Mouse (Mus musculus): ENCODE results near the gene Plekha4. TPM values are rescaled to one million over a fixed set of nuclear protein-coding genes. Genes with fewer than 3 reads are reported as not detected.

Plekha4 gene
- total and polyA plus RNA-seq, 3 experiments, result 0.12 to 0.65 TPM; not detected in 1

- Histone ChIP-seq H3K4me1 (ENCODE audit: control insufficient read depth in 1 of 2, insufficient read depth in 2 of 2, low read length in 2 of 2) (peaks cover 8 to 17% of the 10 kb centered on the region in 2 experiments), H3K9me3 (replicated peaks; ENCODE audit: insufficient read depth, low read length) (no peaks in the 10 kb centered on the region), H3K27me3 (ENCODE audit: control insufficient read depth in 1 of 2, insufficient read depth in 2 of 2, low read length in 2 of 2) (no peaks in the 10 kb centered on the region), H3K4me3 (ENCODE audit: control insufficient read depth in 1 of 2, insufficient read depth in 1 of 2, low read depth in 2 of 2, low read length in 2 of 2) (no peak overlapping the region), H3K79me2 (ENCODE audit: control insufficient read depth, insufficient read depth, low read length, poor library complexity) (peaks cover 10% of the 10 kb centered on the region), H3K36me3 (ENCODE audit: control insufficient read depth in 1 of 2, insufficient read depth in 2 of 2, low read length in 2 of 2) (peaks cover 2 to 12% of the 10 kb centered on the region in 2 experiments; a peak in 3 of 4 replicates), H3K27ac (ENCODE audit: control insufficient read depth, low read depth, low read length) (no peak overlapping the region), H3K9ac (ENCODE audit: control insufficient read depth, low read depth, low read length, poor library complexity, severe bottlenecking) (no peak overlapping the region)
- no peak for TF ChIP-seq NELFE (IDR thresholded peaks at IDR 0.05; ENCODE audit: low read depth, low read length)
- TF ChIP-seq BHLHE40 (IDR thresholded peaks at IDR 0.05; ENCODE audit: borderline replicate concordance, low read depth, low read length), result no peak
- DNase-seq (ENCODE audit: low read depth, low spot score), result no peak
Measured at GRCm38 (mm10) chr7:45573954-45574353, 47.8 kb downstream of the Plekha4 start.

GRCm38 (mm10) chr7:45574472-45575379 is 48.6 kb downstream of the Plekha4 start:
- Histone ChIP-seq H3K9me3 (replicated peaks; ENCODE audit: insufficient read depth, low read length) (no peaks in the 10 kb centered on the region), H3K27ac (ENCODE audit: control insufficient read depth, low read depth, low read length) (no peak overlapping the region), H3K4me3 (ENCODE audit: control insufficient read depth in 1 of 2, insufficient read depth in 1 of 2, low read depth in 2 of 2, low read length in 2 of 2) (no peak overlapping the region), H3K9ac (ENCODE audit: control insufficient read depth, low read depth, low read length, poor library complexity, severe bottlenecking) (no peak overlapping the region), H3K27me3 (ENCODE audit: control insufficient read depth in 1 of 2, insufficient read depth in 2 of 2, low read length in 2 of 2) (no peaks in the 10 kb centered on the region), H3K79me2 (ENCODE audit: control insufficient read depth, insufficient read depth, low read length, poor library complexity) (peaks cover 10% of the 10 kb centered on the region), H3K4me1 (ENCODE audit: control insufficient read depth in 1 of 2, insufficient read depth in 2 of 2, low read length in 2 of 2) (peaks cover 8 to 17% of the 10 kb centered on the region in 2 experiments), H3K36me3 (ENCODE audit: control insufficient read depth in 1 of 2, insufficient read depth in 2 of 2, low read length in 2 of 2) (peaks cover 2 to 9% of the 10 kb centered on the region in 2 experiments; a peak in 3 of 4 replicates)
- TF ChIP-seq ZNF384 (IDR thresholded peaks at IDR 0.05; ENCODE audit: low read depth, low read length) (no peak), POLR2A (IDR thresholded peaks at IDR 0.05; ENCODE audit: control insufficient read depth in 1 of 2, insufficient read depth in 1 of 2, low read depth in 1 of 2, low read length in 2 of 2, poor library complexity in 1 of 2) (no peak), GATA1 (IDR thresholded peaks at IDR 0.05; ENCODE audit: low read depth, low read length) (no peak), USF2 (IDR thresholded peaks at IDR 0.05; ENCODE audit: borderline replicate concordance in 1 of 2, insufficient read depth in 1 of 2, low read depth in 1 of 2, low read length in 2 of 2) (no peak), TAL1 (IDR thresholded peaks at IDR 0.05; ENCODE audit: low read length) (no peak), CHD1 (IDR thresholded peaks at IDR 0.05; ENCODE audit: low read depth, low read length) (no peak), CTCF (IDR thresholded peaks at IDR 0.05 in 2 of 3, conservative IDR thresholded peaks at IDR 0.05 in 1 of 3; ENCODE audit: control insufficient read depth in 1 of 3, insufficient read depth in 1 of 3, low read depth in 2 of 3, low read length in 3 of 3, poor library complexity in 1 of 3, severe bottlenecking in 1 of 3) (no peak), MYB (IDR thresholded peaks at IDR 0.05; ENCODE audit: low read depth, low read length) (no peak), NRF1 (IDR thresholded peaks at IDR 0.05; ENCODE audit: insufficient read depth, low read depth, low read length, poor library complexity, severe bottlenecking) (no peak), ELF1 (IDR thresholded peaks at IDR 0.05; ENCODE audit: low read depth, low read length) (no peak)
- no peak for DNase-seq (ENCODE audit: low read depth, low spot score)

- no peaks in the 10 kb centered on the region; a peak in 1 of 4 replicates for H3K36me3 ChIP-seq (ENCODE audit: control insufficient read depth in 1 of 2, insufficient read depth in 2 of 2, low read length in 2 of 2)
Measured at GRCm38 (mm10) chr7:45585923-45586322, 59.8 kb downstream of the Plekha4 start.

More at GRCm38 (mm10) chr7:45585923-45586322, 59.8 kb downstream of the Plekha4 start:
- Histone ChIP-seq H3K4me1 (ENCODE audit: control insufficient read depth in 1 of 2, insufficient read depth in 2 of 2, low read length in 2 of 2) (no peaks in the 10 kb centered on the region), H3K9ac (ENCODE audit: control insufficient read depth, low read depth, low read length, poor library complexity, severe bottlenecking) (no peak overlapping the region), H3K9me3 (replicated peaks; ENCODE audit: insufficient read depth, low read length) (no peaks in the 10 kb centered on the region), H3K27me3 (ENCODE audit: control insufficient read depth in 1 of 2, insufficient read depth in 2 of 2, low read length in 2 of 2) (no peaks in the 10 kb centered on the region), H3K4me3 (ENCODE audit: control insufficient read depth in 1 of 2, insufficient read depth in 1 of 2, low read depth in 2 of 2, low read length in 2 of 2) (no peak overlapping the region), H3K79me2 (ENCODE audit: control insufficient read depth, insufficient read depth, low read length, poor library complexity) (no peaks in the 10 kb centered on the region), H3K27ac (ENCODE audit: control insufficient read depth, low read depth, low read length) (no peak overlapping the region)
- no peak for TF ChIP-seq CHD1 (IDR thresholded peaks at IDR 0.05; ENCODE audit: low read depth, low read length)
- TF ChIP-seq KAT2A (conservative IDR thresholded peaks at IDR 0.05; ENCODE audit: low read depth, low read length), result no peak
- no peak for TF ChIP-seq ELF1 (IDR thresholded peaks at IDR 0.05; ENCODE audit: low read depth, low read length)
- TF ChIP-seq MYC (IDR thresholded peaks at IDR 0.05; ENCODE audit: low read depth, low read length), result no peak
- TF ChIP-seq TAL1 (IDR thresholded peaks at IDR 0.05; ENCODE audit: low read length), result no peak
- no peak for TF ChIP-seq UBTF (IDR thresholded peaks at IDR 0.05; ENCODE audit: borderline replicate concordance, insufficient read depth, low read depth, low read length)
- no peak for TF ChIP-seq GABPA (IDR thresholded peaks at IDR 0.05; ENCODE audit: low read depth, low read length)
- no peak for TF ChIP-seq MAZ (IDR thresholded peaks at IDR 0.05; ENCODE audit: low read depth, low read length)
- TF ChIP-seq ZMIZ1 (IDR thresholded peaks at IDR 0.05; ENCODE audit: low read depth, low read length), result no peak
- TF ChIP-seq MAFK (IDR thresholded peaks at IDR 0.05; ENCODE audit: borderline replicate concordance, low read depth, low read length), result no peak
- no peak for TF ChIP-seq MXI1 (IDR thresholded peaks at IDR 0.05; ENCODE audit: low read depth, low read length)
- TF ChIP-seq POLR2AphosphoS5 (IDR thresholded peaks at IDR 0.05; ENCODE audit: borderline replicate concordance, low read depth, low read length), result no peak
- TF ChIP-seq JUND (IDR thresholded peaks at IDR 0.05; ENCODE audit: low read depth, low read length), result no peak
- TF ChIP-seq MAX (IDR thresholded peaks at IDR 0.05; ENCODE audit: low read length), result no peak
- no peak for TF ChIP-seq USF1 (IDR thresholded peaks at IDR 0.05; ENCODE audit: low read depth, low read length)
- no peak for DNase-seq (ENCODE audit: low read depth, low spot score)

Data from MEL (cell line).